Mouse (Mus musculus) lung, postnatal 4 days (tissue): ENCODE measurements around the gene Rnf222.
"Not testable (repeated sequence)": the region's sequence is repeated elsewhere in the genome, so short reads cannot be mapped to it uniquely, and the experiment has no call there.

Experiments used
- DNase-seq, 2 experiments: peaks; one replicate each; pipeline ENCODE4 v3.0.0; 2021

Rnf222 gene

DNA sequence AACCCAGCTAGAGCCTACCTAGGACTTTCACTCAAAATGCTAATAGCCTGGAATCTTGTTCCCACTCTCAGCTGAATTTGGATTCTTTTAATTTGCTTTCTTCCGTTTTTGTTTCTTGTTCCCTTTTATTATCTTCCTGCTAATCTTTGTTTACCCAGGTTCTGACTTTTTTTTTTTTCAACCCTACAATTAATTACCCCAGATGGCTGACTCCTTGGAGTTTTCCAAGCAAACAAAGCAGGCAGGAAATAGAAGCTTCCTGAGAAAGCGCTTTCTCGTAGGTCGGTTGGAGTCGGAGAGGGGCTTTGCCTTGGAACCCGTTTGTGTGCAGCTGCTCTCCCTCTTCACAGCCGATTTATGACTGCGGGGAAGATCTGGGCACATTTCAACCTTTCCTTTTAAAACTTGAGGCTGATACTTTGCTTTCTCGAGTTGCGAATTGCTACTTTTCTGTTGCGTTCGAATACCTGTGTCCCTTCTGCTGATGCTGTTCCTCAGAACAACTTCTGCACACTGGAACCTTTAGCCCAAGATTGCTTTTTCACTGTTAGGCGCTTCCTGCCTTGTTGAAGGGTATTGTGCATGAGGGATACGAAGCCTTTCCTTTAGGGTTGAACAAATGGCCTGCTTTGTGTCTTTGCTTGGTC is 23.3 kb downstream of the Rnf222 start:
- peak in 1 of 2 experiments; percentile 63 for DNase-seq

DNA sequence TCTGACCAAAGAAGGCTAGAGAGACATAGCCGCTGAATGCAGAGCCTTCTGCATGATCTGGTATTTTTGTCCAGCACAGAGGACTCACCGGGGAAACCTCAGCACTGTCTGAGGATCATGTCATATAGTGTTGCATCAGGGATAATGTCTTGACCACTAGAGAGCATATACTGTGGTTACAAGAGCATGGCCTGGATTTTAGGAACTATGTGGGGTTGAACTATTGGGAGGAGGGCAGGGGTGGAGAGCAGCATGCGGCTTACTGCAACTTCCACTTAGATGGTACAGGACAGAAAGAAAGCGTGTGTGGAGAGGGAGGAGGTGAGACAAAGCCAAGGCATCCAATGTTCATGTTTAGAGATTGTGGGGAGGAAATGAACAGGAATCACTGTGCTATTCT is 26.2 kb downstream of the Rnf222 start:
- no peak for DNase-seq

DNA sequence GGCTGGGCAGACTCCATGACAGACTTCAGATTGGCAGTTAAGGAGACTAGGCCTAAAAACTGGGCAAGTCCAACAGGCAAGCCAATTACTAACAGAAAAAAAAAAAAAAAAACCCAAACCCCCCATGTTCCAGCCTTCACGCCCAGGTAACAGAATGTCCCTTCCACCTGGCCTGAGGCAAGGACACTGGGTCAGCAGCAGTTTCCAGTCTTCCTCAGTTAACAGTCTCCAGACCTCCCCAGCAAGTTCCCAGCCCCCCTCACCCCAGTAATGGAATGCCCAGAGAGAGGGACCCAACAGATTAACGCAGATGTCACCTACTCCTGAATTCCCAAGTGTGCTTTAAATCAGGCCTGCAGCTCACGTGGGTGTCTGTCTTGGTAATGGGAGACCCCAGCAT is 34.8 kb downstream of the Rnf222 start:
- no peak for DNase-seq

DNA sequence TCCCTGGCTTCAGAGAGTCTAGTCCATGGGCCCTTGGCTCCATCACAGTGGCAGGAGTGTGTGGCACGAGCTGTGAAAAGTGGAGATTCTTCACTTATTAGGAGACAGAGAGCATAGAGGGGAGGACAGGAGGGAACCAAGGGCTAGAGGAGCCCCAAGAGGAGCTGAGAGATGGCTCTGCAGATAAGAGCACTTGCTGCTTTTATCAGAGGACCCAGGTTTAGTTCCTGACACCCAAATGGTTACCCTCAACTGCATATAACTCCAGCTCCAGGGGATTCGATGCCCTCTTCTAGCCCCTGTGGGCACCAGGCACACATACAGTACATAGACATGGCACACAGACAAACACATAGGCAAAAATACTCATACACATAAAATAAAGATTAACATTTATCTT is 36.4 kb downstream of the Rnf222 start:
- DNase-seq: no peak

DNA sequence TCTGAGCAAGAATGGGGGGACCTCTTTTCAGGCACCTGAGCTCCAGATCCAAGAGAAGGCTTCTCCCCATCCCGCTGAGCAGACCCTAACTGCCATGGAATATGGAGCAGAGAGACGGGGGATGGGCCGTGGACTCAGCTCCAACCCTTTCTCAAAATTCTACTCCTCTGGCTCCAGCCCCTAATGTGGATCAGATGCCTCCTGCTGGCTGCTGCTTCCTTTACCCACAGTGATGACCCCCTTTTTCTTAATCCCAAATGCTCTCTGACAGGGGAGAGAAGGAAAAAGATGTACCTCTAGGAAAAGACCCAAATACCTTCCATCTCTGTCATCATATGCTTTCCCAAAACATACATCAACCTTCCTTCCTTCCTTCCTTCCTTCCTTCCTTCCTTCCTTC is 38.6 kb downstream of the Rnf222 start, which contains the start of gene Odf4:
Odf4 (minus strand) TSS at position 101 of the 400 bp plus-strand sequence.
- no peak for DNase-seq

DNA sequence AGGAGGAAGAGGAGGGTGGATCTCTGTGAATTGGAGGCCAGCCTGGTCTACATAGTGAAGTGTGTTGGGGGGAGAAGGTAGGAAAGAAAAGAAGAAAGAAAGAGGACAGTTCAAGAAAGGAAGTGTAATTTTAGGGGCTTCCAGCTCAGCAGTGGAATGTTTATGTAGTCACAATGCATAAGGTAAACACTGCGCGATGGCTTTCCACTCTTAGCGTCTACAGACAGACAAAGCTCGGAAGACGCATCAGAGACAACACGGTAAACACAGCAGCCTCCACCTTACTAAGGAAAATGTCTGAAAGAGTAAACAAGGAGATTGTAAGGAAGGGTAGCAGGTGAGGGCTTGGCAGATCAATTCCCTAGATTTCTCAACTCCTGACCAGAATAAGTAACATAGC is 41.6 kb downstream of the Rnf222 start:
- no peak for DNase-seq

DNA sequence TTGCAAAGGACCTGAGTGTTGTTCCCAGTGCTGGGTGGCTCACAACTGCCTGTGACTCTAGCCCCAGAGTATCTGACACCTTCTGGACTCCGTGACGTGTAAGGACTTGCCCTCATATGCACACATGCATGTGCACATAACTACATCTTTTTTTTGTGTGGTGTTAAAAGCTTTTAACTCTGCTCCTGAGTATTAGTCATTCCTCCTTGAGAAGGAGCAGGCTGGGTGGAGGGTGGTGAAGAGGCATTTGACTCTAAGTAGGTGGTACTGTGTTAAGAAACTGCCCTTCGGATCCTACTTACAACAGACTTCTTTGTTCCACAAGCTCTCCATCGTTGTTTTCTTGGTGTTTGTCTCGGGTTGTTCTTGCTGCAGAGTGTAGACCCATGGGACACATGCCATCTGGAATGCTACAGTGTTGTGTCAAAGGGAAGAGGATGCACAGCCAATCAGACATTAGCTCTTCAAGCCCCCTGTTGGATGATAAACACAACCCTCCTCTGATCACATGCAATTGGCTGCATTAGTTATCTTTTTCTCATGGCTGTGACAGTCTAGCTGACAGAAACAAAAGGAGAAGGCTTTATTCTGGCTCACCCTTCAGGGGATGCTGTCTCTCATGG is 45.6 kb downstream of the Rnf222 start:
- no peak for DNase-seq

DNA sequence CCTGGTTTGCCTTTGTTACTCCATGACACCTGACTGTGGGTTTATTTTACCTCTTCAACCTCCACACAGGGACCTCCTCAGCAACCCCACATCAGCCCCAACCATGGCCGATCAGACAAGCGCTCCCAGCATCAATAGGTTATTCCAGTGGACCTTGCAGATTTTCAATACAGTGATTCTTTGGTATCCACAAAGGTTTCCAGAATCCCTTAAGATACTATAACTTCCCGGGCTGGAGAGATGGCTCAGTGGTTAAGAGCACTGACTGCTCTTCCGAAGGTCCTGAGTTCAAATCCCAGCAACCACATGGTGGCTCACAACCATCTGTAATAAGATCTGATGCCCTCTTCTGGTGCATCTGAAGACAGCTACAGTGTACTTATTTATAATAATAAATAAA is 48.6 kb downstream of the Rnf222 start:
- not testable (repeated sequence) for DNase-seq

DNA sequence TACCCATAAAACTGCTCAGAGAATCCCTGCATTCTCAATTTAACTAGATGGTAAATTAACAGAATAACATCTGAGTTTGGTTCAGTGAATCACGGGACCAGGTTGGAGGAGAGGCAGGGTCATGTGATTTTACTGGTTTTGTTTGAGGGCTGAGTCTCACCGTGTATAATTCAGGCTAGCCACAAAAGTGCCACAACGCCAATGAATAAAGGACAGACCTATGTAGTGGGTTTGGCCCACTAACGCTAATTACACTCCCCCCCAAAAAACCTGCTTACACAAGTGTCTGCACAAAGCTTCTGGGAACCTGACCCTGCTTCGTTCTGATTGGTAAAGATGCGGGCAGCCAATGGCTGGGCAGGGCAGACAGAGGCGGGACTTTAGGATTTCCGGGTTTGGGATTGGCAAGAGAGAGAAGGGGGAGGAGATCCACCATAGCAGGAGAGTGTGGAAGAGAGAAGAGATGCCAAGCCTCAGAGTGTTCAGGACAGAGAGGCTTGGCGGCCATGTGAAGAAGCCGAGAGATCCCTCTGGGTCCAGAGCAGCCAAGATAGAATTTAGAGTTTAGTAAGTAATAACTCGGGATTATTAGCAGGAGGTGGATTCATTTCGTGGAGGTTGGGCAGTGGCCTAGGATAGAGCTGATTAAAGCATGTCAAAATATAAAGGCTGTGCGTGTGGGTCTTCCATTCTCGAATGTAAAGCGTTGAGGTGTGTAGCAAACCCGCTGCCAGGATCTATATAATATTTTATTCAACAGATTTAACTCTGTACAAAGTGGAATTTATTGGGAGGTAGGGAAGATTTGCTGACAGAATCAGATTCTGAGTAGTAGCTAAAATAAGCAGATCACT is 51.3 kb downstream of the Rnf222 start:
- peak; percentile 90 for DNase-seq

DNA sequence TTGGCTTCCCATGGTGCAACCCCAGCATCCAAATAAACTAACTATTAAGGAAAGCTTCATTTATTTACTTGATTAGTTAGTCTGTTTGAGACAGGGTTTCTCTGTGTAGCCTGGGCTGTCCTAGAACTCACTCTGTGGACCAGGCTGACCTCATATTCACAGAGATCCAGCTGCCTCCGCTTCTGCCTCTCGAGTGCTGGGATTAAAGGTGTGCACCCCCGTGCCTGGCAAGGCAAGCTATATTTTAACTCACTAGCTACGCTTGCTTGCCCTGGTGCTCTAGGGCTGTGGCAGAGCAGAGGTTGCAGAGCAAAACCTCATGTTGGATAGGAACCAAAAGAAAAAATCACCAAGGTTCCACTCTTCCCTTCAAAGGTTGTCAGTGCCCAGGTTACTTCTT is 52.2 kb downstream of the Rnf222 start:
- DNase-seq: no peak

DNA sequence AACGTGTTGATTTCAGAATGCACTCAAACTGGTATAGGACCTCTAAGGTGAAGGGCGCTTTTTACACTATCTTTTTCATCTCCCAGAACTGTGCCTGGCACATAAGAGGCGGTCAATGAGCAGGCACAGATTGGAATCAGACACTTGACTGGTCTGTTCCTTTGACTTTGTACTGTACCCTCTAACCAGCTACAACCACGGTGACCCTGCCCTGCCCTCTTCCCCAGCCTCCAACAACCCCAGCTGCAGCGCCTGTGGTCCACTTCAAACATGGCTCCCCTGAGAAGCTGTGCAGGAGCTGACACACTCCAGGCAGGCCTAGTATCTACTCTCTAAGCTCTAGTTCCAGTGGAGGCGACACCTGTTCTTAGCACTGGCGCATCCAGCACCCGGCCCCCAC is 54.4 kb downstream of the Rnf222 start:
- no peak for DNase-seq

DNA sequence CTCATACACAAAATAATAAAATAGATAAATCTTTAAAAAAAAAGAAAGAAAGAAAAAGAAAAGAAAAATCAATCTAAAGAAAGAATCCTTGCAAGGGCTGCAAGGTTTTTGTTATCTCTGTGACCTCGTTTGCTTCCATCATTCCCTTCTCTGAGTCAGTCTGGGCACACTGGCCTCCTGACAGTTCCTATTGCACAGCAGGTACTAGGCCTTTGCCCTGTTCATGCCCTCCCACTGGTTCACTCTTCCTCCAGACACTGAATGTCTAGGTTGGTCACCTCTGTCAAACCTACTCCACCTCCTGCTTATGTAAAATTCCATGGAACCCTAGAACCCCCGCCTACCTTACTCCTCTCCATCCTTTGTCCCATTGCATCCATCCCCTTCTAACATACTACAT is 56.9 kb downstream of the Rnf222 start:
- DNase-seq: no peak
